Mouse (Mus musculus) Muller cell, postnatal 12 days (primary cell): Measurements from ENCODE around the gene Gabrr2.

Source experiments
- DNase-seq: peaks from one replicate; pipeline ENCODE4 v3.0.0-alpha.2; 2015; ENCODE audit errors: inconsistent ontology term

The Gabrr2 gene

GRCm38 (mm10) chr4:33062981-33063380, at the start of gene Gabrr2:
Gabrr2 (plus strand) TSS chr4:33062999.
- no peak for DNase-seq

GRCm38 (mm10) chr4:33018361-33018999, 44.3 kb upstream of the Gabrr2 start:
- DNase-seq = peak; percentile 55

GRCm38 (mm10) chr4:33024420-33024819, 38.4 kb upstream of the Gabrr2 start:
- no peak for DNase-seq

- DNase-seq = no peak
These were observed 33.7 kb upstream of the Gabrr2 start for GRCm38 (mm10) chr4:33029104-33029503.

GRCm38 (mm10) chr4:33030264-33031194, 32.3 kb upstream of the Gabrr2 start:
- peak; percentile 52 for DNase-seq

- DNase-seq = peak; percentile 97
These were observed 31.4 kb upstream of the Gabrr2 start, which contains the start of gene Ube2j1 for GRCm38 (mm10) chr4:33031195-33031960. Ube2j1 (plus strand) TSS chr4:33031416.

- peak; percentile 61 for DNase-seq
These were observed 30.8 kb upstream of the Gabrr2 start for GRCm38 (mm10) chr4:33032045-33032444.

- DNase-seq = no peak
These were observed 29.3 kb upstream of the Gabrr2 start for GRCm38 (mm10) chr4:33033515-33033914.

- DNase-seq = no peak
These were observed 23.0 kb upstream of the Gabrr2 start for GRCm38 (mm10) chr4:33039826-33040225.

- no peak for DNase-seq
These were observed 13.2 kb upstream of the Gabrr2 start for GRCm38 (mm10) chr4:33049601-33050000.

GRCm38 (mm10) chr4:33052055-33052454, 10.7 kb upstream of the Gabrr2 start:
- DNase-seq = no peak

- peak; percentile 6 for DNase-seq
These were observed 10.1 kb upstream of the Gabrr2 start for GRCm38 (mm10) chr4:33052650-33053049.

GRCm38 (mm10) chr4:33054426-33054825, 8.4 kb upstream of the Gabrr2 start:
- DNase-seq = no peak

- peak; percentile 5 for DNase-seq
These were observed 6.5 kb upstream of the Gabrr2 start for GRCm38 (mm10) chr4:33056317-33056716.

- peak; percentile 4 for DNase-seq
These were observed 4.7 kb upstream of the Gabrr2 start for GRCm38 (mm10) chr4:33057890-33058687.

GRCm38 (mm10) chr4:33061158-33061557, 1.6 kb upstream of the Gabrr2 start:
- no peak for DNase-seq

- DNase-seq = no peak
These were observed 2.2 kb downstream of the Gabrr2 start for GRCm38 (mm10) chr4:33064986-33065385.

- DNase-seq = no peak
These were observed 3.6 kb downstream of the Gabrr2 start for GRCm38 (mm10) chr4:33066223-33066960.

GRCm38 (mm10) chr4:33067331-33067730, 4.5 kb downstream of the Gabrr2 start:
- DNase-seq = no peak

GRCm38 (mm10) chr4:33067826-33068225, 5.0 kb downstream of the Gabrr2 start:
- no peak for DNase-seq
